Mouse (Mus musculus) heart, adult 8-10 months (tissue): ENCODE measurements around the gene Rag1. TPM values are rescaled to one million over a fixed set of nuclear protein-coding genes. Genes with fewer than 3 reads are reported as not detected.

Experiments
- DNase-seq: peaks from one replicate; pipeline ENCODE4 v3.0.0; 2022; ENCODE audit warnings: low spot score
- total RNA-seq, 4 experiments: library from RNA; stranded (reverse); gene quantifications; 2 replicates each; pipeline ENCODE4 v1.2.4; 2022

The Rag1 gene
- total RNA-seq, 4 experiments from 2014 or later, result 0.03 to 0.06 TPM; not detected in 2

DNA sequence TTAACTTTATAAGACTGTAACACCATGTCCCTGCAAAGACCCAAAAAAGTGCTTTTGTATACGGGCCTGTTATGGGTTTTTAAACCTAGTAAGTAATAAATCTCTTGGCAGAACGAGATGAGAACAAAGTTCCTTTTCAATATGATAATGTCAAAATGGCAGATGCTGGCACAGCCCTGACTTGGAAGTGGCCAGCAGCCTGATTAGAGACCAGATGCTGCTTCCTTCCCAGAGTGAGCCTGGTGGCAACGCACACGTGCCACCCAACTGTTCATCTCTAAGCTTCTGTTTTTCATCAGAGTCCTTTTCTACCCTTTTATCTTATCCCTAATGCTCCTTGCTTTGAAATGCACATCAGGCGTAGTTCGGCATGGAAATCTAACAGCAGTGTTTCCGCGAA lies 57.9 kb downstream of the Rag1 start:
- DNase-seq, result no peak

Other genes with a start within 250 kb of the Rag1 start
- not detected for gene Rag2, start 24.8 kb downstream of the Rag1 start, total RNA-seq
- 100 to 1,000 TPM in 1 of 4 experiments, 10 to 100 TPM in 3; 87.7 to 103 (median 92.8) TPM for gene B230118H07Rik, start within 50 bp of the Rag1 start, total RNA-seq
- 10 to 100 TPM in 1 of 4 experiments, 1 to 10 TPM in 3; 8.7 to 10.3 (median 9.0) TPM for gene Traf6, start 28.9 kb upstream of the Rag1 start, total RNA-seq
- gene Prr5l, start 233.5 kb upstream of the Rag1 start, total RNA-seq, result 1 to 10 TPM; 1.0 to 2.7 (median 2.2) TPM
- 10 to 100 TPM; 27.7 to 32.8 (median 30.0) TPM for gene Commd9, start 236.7 kb upstream of the Rag1 start, total RNA-seq